Mouse (Mus musculus) hindbrain, embryonic 12.5 days (tissue): ENCODE results near the gene Rnf135. TPM values are rescaled to one million over a fixed set of nuclear protein-coding genes. Genes with fewer than 3 reads are reported as not detected.
"Not testable (repeated sequence)": the region's sequence is repeated elsewhere in the genome, so short reads cannot be mapped to it uniquely, and the experiment has no call there.

ENCODE experiments used
- ATAC-seq: fragments of 200-750 bp; cut with Nextera tagmentation; 2 replicates; pipeline ENCODE4 v1.8.0; 2017; ENCODE audit warnings: moderate TSS enrichment; ENCODE audit not compliant: low FRiP score
- H3K27ac ChIP-seq: fragments of 300-500 bp; sonication (generic); 2 replicates; pipeline ENCODE4 v1.5.1; 2016; ENCODE audit warnings: mild to moderate bottlenecking
- H3K27me3 ChIP-seq: fragments of 300-500 bp; sonication (generic); 2 replicates; pipeline ENCODE4 v1.6.1; 2016; ENCODE audit warnings: mild to moderate bottlenecking
- H3K36me3 ChIP-seq: fragments of 300-500 bp; sonication (generic); 2 replicates; pipeline ENCODE4 v1.6.1; 2016; ENCODE audit warnings: mild to moderate bottlenecking
- H3K4me1 ChIP-seq: fragments of 300-500 bp; sonication (generic); 2 replicates; pipeline ENCODE4 v1.6.1; 2016
- H3K4me2 ChIP-seq: fragments of 300-500 bp; sonication (generic); replicated peaks from 2 replicates; pipeline ENCODE4 v1.6.1; 2016; ENCODE audit warnings: mild to moderate bottlenecking
- H3K4me3 ChIP-seq: fragments of 300-500 bp; sonication (generic); 2 replicates; pipeline ENCODE4 v1.5.1; 2016; ENCODE audit warnings: mild to moderate bottlenecking
- H3K9ac ChIP-seq: fragments of 300-500 bp; sonication (generic); 2 replicates; pipeline ENCODE4 v1.6.1; 2016; ENCODE audit warnings: mild to moderate bottlenecking, moderate library complexity
- H3K9me3 ChIP-seq: fragments of 300-500 bp; sonication (generic); replicated peaks from 2 replicates; pipeline ENCODE4 v1.6.1; 2016; ENCODE audit warnings: mild to moderate bottlenecking
- WGBS: fragments of 180-500 bp; shearing (Covaris S2); methylation state at CpG from one replicate; pipeline ENCODE4 v1.1.7; 2016; 5-methylcytosine and 5-hydroxymethylcytosine counted together
- polyA plus RNA-seq: library from polyadenylated mRNA; unstranded; fragments of >200 nt; fragmentation: Nextera tagmentation; extraction: Ambion mirVana; gene quantifications from 2 replicates; pipeline ENCODE4 v1.2.1, GENCODE M21; 2016

The Rnf135 gene
- polyA plus RNA-seq, 1 experiment from 2014 or later = 5.6 TPM

GRCm38 (mm10) chr11:80210321-80210720 is 26.7 kb downstream of the Rnf135 start:
- peak overlapping the region; percentile 41; the same call in 1 of the 2 replicates for H3K9ac ChIP-seq
- 52% methylated on average over 6 of the region's 6 CpGs for WGBS

GRCm38 (mm10) chr11:80212282-80212681 is 28.6 kb downstream of the Rnf135 start:
- H3K27ac ChIP-seq = no peak overlapping the region
- peaks cover 15% of the 10 kb centered on the region; the same call in 1 of the 2 replicates for H3K36me3 ChIP-seq
- no peaks in the 10 kb centered on the region for H3K9me3 ChIP-seq
- no peak overlapping the region for H3K9ac ChIP-seq
- no peak overlapping the region for H3K4me2 ChIP-seq
- H3K27me3 ChIP-seq = no peaks in the 10 kb centered on the region
- H3K4me3 ChIP-seq = no peak overlapping the region
- no peak for ATAC-seq
- 96% methylated on average over 2 of the region's 2 CpGs for WGBS
- H3K4me1 ChIP-seq = peaks cover 8% of the 10 kb centered on the region

More at GRCm38 (mm10) chr11:80210321-80210720, 26.7 kb downstream of the Rnf135 start:
- Histone ChIP-seq H3K4me1 (peaks cover 8% of the 10 kb centered on the region), H3K9me3 (no peaks in the 10 kb centered on the region), H3K27ac (no peak overlapping the region), H3K36me3 (peaks cover 13% of the 10 kb centered on the region; the same call in 1 of the 2 replicates), H3K27me3 (no peaks in the 10 kb centered on the region), H3K4me3 (peak overlapping the region; percentile 13; the same call in 1 of the 2 replicates), H3K4me2 (peak overlapping the region; percentile 62)
- no peak for ATAC-seq

GRCm38 (mm10) chr11:80215291-80215690 is 31.6 kb downstream of the Rnf135 start:
- no peak for ATAC-seq
- no peaks in the 10 kb centered on the region for H3K9me3 ChIP-seq
- peaks cover 3% of the 10 kb centered on the region for H3K4me1 ChIP-seq
- WGBS = 88% methylated on average over 3 of the region's 3 CpGs
- H3K27ac ChIP-seq = no peak overlapping the region
- H3K9ac ChIP-seq = no peak overlapping the region
- H3K4me3 ChIP-seq = no peak overlapping the region
- peaks cover 22% of the 10 kb centered on the region; the same call in 1 of the 2 replicates for H3K36me3 ChIP-seq
- H3K4me2 ChIP-seq = no peak overlapping the region
- no peaks in the 10 kb centered on the region for H3K27me3 ChIP-seq

GRCm38 (mm10) chr11:80218657-80219293 is 35.1 kb downstream of the Rnf135 start:
- Histone ChIP-seq H3K4me2 (no peak overlapping the region), H3K9me3 (no peaks in the 10 kb centered on the region), H3K4me3 (no peak overlapping the region), H3K27me3 (no peaks in the 10 kb centered on the region), H3K9ac (no peak overlapping the region), H3K4me1 (no peaks in the 10 kb centered on the region), H3K36me3 (peaks cover 31% of the 10 kb centered on the region), H3K27ac (no peak overlapping the region)
- ATAC-seq = no peak
- 89% methylated on average over 11 of the region's 11 CpGs for WGBS

- not testable (repeated sequence) for H3K4me1 ChIP-seq, H3K4me2 ChIP-seq, H3K9me3 ChIP-seq, H3K27ac ChIP-seq, H3K27me3 ChIP-seq, ATAC-seq, H3K4me3 ChIP-seq, H3K9ac ChIP-seq
- H3K36me3 ChIP-seq = peaks cover 59% of the 10 kb centered on the region
- WGBS = 91% methylated on average over 2 of the region's 5 CpGs
Observed at GRCm38 (mm10) chr11:80230066-80230465, 46.4 kb downstream of the Rnf135 start.

- H3K36me3 ChIP-seq = peaks cover 34% of the 10 kb centered on the region
- 89% methylated on average over 3 of the region's 3 CpGs for WGBS
Observed at GRCm38 (mm10) chr11:80237278-80237677, 53.6 kb downstream of the Rnf135 start.

GRCm38 (mm10) chr11:80238306-80238705 is 54.7 kb downstream of the Rnf135 start:
- H3K4me2 ChIP-seq = no peak overlapping the region
- 92% methylated on average over 4 of the region's 4 CpGs for WGBS
- no peak for ATAC-seq
- H3K9me3 ChIP-seq = no peaks in the 10 kb centered on the region
- H3K36me3 ChIP-seq = peaks cover 35% of the 10 kb centered on the region
- no peak overlapping the region for H3K4me3 ChIP-seq
- no peaks in the 10 kb centered on the region for H3K27me3 ChIP-seq
- H3K4me1 ChIP-seq = no peaks in the 10 kb centered on the region
- H3K27ac ChIP-seq = no peak overlapping the region
- H3K9ac ChIP-seq = no peak overlapping the region

More at GRCm38 (mm10) chr11:80237278-80237677, 53.6 kb downstream of the Rnf135 start:
- Histone ChIP-seq H3K9ac (no peak overlapping the region), H3K27me3 (no peaks in the 10 kb centered on the region), H3K4me1 (no peaks in the 10 kb centered on the region), H3K4me3 (no peak overlapping the region), H3K4me2 (no peak overlapping the region), H3K9me3 (no peaks in the 10 kb centered on the region), H3K27ac (no peak overlapping the region)
- ATAC-seq = no peak

GRCm38 (mm10) chr11:80247026-80247425 is 63.4 kb downstream of the Rnf135 start:
- Histone ChIP-seq H3K4me3 (no peak overlapping the region), H3K4me2 (no peak overlapping the region), H3K9ac (no peak overlapping the region), H3K4me1 (no peaks in the 10 kb centered on the region), H3K36me3 (peaks cover 85% of the 10 kb centered on the region), H3K27ac (no peak overlapping the region), H3K27me3 (no peaks in the 10 kb centered on the region), H3K9me3 (no peaks in the 10 kb centered on the region)
- no peak for ATAC-seq

- ATAC-seq = no peak
- H3K36me3 ChIP-seq = peaks cover 77% of the 10 kb centered on the region
- H3K4me2 ChIP-seq = no peak overlapping the region
Observed at GRCm38 (mm10) chr11:80248531-80248930, 64.9 kb downstream of the Rnf135 start.

More at GRCm38 (mm10) chr11:80248531-80248930, 64.9 kb downstream of the Rnf135 start:
- Histone ChIP-seq H3K27me3 (no peaks in the 10 kb centered on the region), H3K4me1 (no peaks in the 10 kb centered on the region), H3K27ac (no peak overlapping the region), H3K9me3 (no peaks in the 10 kb centered on the region), H3K9ac (no peak overlapping the region), H3K4me3 (no peak overlapping the region)
- 95% methylated on average over 3 of the region's 3 CpGs for WGBS

Other genes with a start within 250 kb of the Rnf135 start
- 50.6 and 66.1 TPM in 2 replicates for gene Utp6, start 221.5 kb upstream of the Rnf135 start, polyA plus RNA-seq
- gene Suz12, start 190.7 kb upstream of the Rnf135 start, polyA plus RNA-seq = 26.3 and 26.4 TPM in 2 replicates
- gene Crlf3, start 102.9 kb upstream of the Rnf135 start, polyA plus RNA-seq = 29.9 and 30.1 TPM in 2 replicates
- 11.1 and 11.7 TPM in 2 replicates for gene Atad5, start 94.5 kb upstream of the Rnf135 start, polyA plus RNA-seq
- gene Tefm, start 41.7 kb upstream of the Rnf135 start, polyA plus RNA-seq = 23.6 and 26.4 TPM in 2 replicates
- gene Adap2, start 29.7 kb upstream of the Rnf135 start, polyA plus RNA-seq = 2.0 and 2.6 TPM in 2 replicates
- 70.8 and 74.2 TPM in 2 replicates for gene Rhot1, start 25.2 kb downstream of the Rnf135 start, polyA plus RNA-seq
- gene Rhbdl3, start 117.1 kb downstream of the Rnf135 start, polyA plus RNA-seq = 28.4 and 32.3 TPM in 2 replicates
- 28.7 and 31.4 TPM in 2 replicates for gene 5730455P16Rik, start 194.2 kb downstream of the Rnf135 start, polyA plus RNA-seq
- gene Zfp207, start 199.4 kb downstream of the Rnf135 start, polyA plus RNA-seq = 265 TPM in 2 replicates
- gene Psmd11, start 244.8 kb downstream of the Rnf135 start, polyA plus RNA-seq = 316 and 330 TPM in 2 replicates